Mouse (Mus musculus) CH12.LX (cell line): ENCODE measurements around the gene Emc7. TPM values are rescaled to one million over a fixed set of nuclear protein-coding genes. Genes with fewer than 3 reads are reported as not detected.

Experiments
- DNase-seq: peaks from one replicate; pipeline ENCODE4 v3.0.0-alpha.2; 2013; ENCODE audit errors: extremely low read depth
- H3K27ac ChIP-seq: 2 replicates; pipeline ENCODE4 v1.5.1; 2012; ENCODE audit warnings: low read depth, mild to moderate bottlenecking, control low read depth, moderate library complexity; ENCODE audit not compliant: insufficient read depth
- H3K27me3 ChIP-seq: replicated peaks from 2 replicates; pipeline ENCODE3; 2012; ENCODE audit warnings: inconsistent platforms
- H3K36me3 ChIP-seq, 2 experiments: replicated peaks in 1 of 2; 2 replicates each; pipeline versions ENCODE3 to v1.6.1; 2012; ENCODE audit warnings: inconsistent platforms in 1 of 2, low read length in 1 of 2, mild to moderate bottlenecking in 1 of 2, mixed read lengths in 1 of 2, moderate library complexity in 1 of 2; ENCODE audit not compliant: control insufficient read depth in 1 of 2, insufficient read depth in 1 of 2
- H3K4me1 ChIP-seq, 2 experiments: 2 replicates each; pipeline ENCODE4 v1.6.1; 2012; ENCODE audit warnings: inconsistent platforms in 1 of 2, moderate library complexity in 1 of 2; ENCODE audit not compliant: insufficient read depth in 2 of 2, control insufficient read depth in 1 of 2
- H3K4me2 ChIP-seq: 2 replicates; pipeline ENCODE4 v1.6.1; 2012; ENCODE audit warnings: low read depth, mild to moderate bottlenecking, control low read depth; ENCODE audit not compliant: poor library complexity, insufficient read depth, severe bottlenecking
- H3K4me3 ChIP-seq, 3 experiments: fragments of 150-350 bp in 1 of 3; sonication (generic) in 1 of 3; replicated peaks in 1 of 3; 2 replicates each; pipeline versions ENCODE3 to v1.5.1; 2011 to 2012; ENCODE audit warnings: low read depth in 2 of 3, low read length in 2 of 3, mild to moderate bottlenecking in 2 of 3, moderate library complexity in 2 of 3, control low read depth in 1 of 3, improper control_type of control experiment in 1 of 3, inconsistent platforms in 1 of 3, mixed read lengths in 1 of 3; ENCODE audit not compliant: poor library complexity in 1 of 3
- H3K79me2 ChIP-seq: replicated peaks from 2 replicates; pipeline ENCODE4 v1.6.1; 2012; ENCODE audit warnings: mild to moderate bottlenecking, moderate library complexity; ENCODE audit not compliant: control insufficient read depth, poor library complexity, insufficient read depth, severe bottlenecking; ENCODE audit errors: extremely low read depth
- H3K9ac ChIP-seq: 2 replicates; pipeline ENCODE4 v1.6.1; 2012; ENCODE audit warnings: low read depth, mild to moderate bottlenecking, control low read depth, moderate library complexity; ENCODE audit not compliant: insufficient read depth
- H3K9me3 ChIP-seq: replicated peaks from 2 replicates; pipeline ENCODE3; 2012; ENCODE audit warnings: low read length, inconsistent platforms, mixed read lengths
- BHLHE40 ChIP-seq: IDR thresholded peaks from 2 replicates; pipeline ENCODE4 v1.6.1; 2011; ENCODE audit warnings: mild to moderate bottlenecking, low read depth, low read length, improper control_type of control experiment
- CHD1 ChIP-seq: IDR thresholded peaks from 2 replicates; pipeline ENCODE4 v1.6.1; 2012; ENCODE audit warnings: low read depth, low read length, improper control_type of control experiment, inconsistent platforms
- CHD2 ChIP-seq: IDR thresholded peaks from 2 replicates; pipeline ENCODE4 v1.6.1; 2011; ENCODE audit warnings: low read length, improper control_type of control experiment
- CTCF ChIP-seq, 2 experiments: IDR thresholded peaks in 1 of 2; conservative IDR thresholded peaks in 1 of 2; 2 replicates each; pipeline ENCODE4 v1.5.1; 2011 to 2012; ENCODE audit warnings: low read depth in 2 of 2, low read length in 2 of 2, improper control_type of control experiment in 1 of 2, inconsistent platforms in 1 of 2, mild to moderate bottlenecking in 1 of 2, moderate library complexity in 1 of 2
- E2F4 ChIP-seq: IDR thresholded peaks from 2 replicates; pipeline ENCODE4 v1.6.1; 2011; ENCODE audit warnings: low read depth, low read length, improper control_type of control experiment; ENCODE audit not compliant: insufficient replicate concordance
- ELF1 ChIP-seq: IDR thresholded peaks from 2 replicates; pipeline ENCODE4 v1.6.1; 2014; ENCODE audit warnings: low read depth, mild to moderate bottlenecking, inconsistent platforms, low read length, improper control_type of control experiment
- EP300 ChIP-seq: IDR thresholded peaks from 2 replicates; pipeline ENCODE4 v1.6.1; 2011; ENCODE audit warnings: low read length, improper control_type of control experiment
- ETS1 ChIP-seq: conservative IDR thresholded peaks from 2 replicates; pipeline ENCODE4 v1.6.1; 2012; ENCODE audit warnings: low read depth, mild to moderate bottlenecking, inconsistent platforms, low read length, improper control_type of control experiment, moderate library complexity
- HCFC1 ChIP-seq: IDR thresholded peaks from 2 replicates; pipeline ENCODE4 v1.6.1; 2012; ENCODE audit warnings: low read depth, mild to moderate bottlenecking, inconsistent platforms, low read length, improper control_type of control experiment
- JUN ChIP-seq: IDR thresholded peaks from 2 replicates; pipeline ENCODE4 v1.6.1; 2011; ENCODE audit warnings: low read depth, mild to moderate bottlenecking, low read length, improper control_type of control experiment, moderate library complexity; ENCODE audit not compliant: insufficient read depth
- JUND ChIP-seq: conservative IDR thresholded peaks from 2 replicates; pipeline ENCODE4 v1.6.1; 2011; ENCODE audit warnings: low read depth, low read length, improper control_type of control experiment
- KAT2A ChIP-seq: IDR thresholded peaks from 2 replicates; pipeline ENCODE4 v1.6.1; 2012; ENCODE audit warnings: low read length, improper control_type of control experiment, inconsistent platforms; ENCODE audit not compliant: insufficient replicate concordance
- MAFK ChIP-seq: IDR thresholded peaks from 2 replicates; pipeline ENCODE4 v1.6.1; 2011; ENCODE audit warnings: low read length, improper control_type of control experiment; ENCODE audit not compliant: insufficient replicate concordance
- MAX ChIP-seq: IDR thresholded peaks from 2 replicates; pipeline ENCODE4 v1.6.1; 2011; ENCODE audit warnings: low read length, improper control_type of control experiment
- MAZ ChIP-seq: IDR thresholded peaks from 2 replicates; pipeline ENCODE4 v1.6.1; 2012; ENCODE audit warnings: low read depth, mild to moderate bottlenecking, inconsistent platforms, low read length, improper control_type of control experiment, moderate library complexity
- MEF2A ChIP-seq: IDR thresholded peaks from 2 replicates; pipeline ENCODE4 v1.6.1; 2014; ENCODE audit warnings: low read depth, mild to moderate bottlenecking, inconsistent platforms, low read length, improper control_type of control experiment, borderline replicate concordance
- MXI1 ChIP-seq: IDR thresholded peaks from 2 replicates; pipeline ENCODE4 v1.6.1; 2011; ENCODE audit warnings: mild to moderate bottlenecking, low read depth, low read length, improper control_type of control experiment
- NELFE ChIP-seq: IDR thresholded peaks from 2 replicates; pipeline ENCODE4 v1.6.1; 2011; ENCODE audit warnings: low read depth, low read length, improper control_type of control experiment
- NRF1 ChIP-seq: IDR thresholded peaks from 2 replicates; pipeline ENCODE4 v1.6.1; 2014; ENCODE audit warnings: low read depth, mild to moderate bottlenecking, inconsistent platforms, low read length, improper control_type of control experiment, moderate library complexity
- PAX5 ChIP-seq: IDR thresholded peaks from 2 replicates; pipeline ENCODE4 v1.6.1; 2012; ENCODE audit warnings: low read length, inconsistent platforms, mixed read lengths
- POLR2A ChIP-seq: IDR thresholded peaks from 2 replicates; pipeline ENCODE4 v1.6.1; 2011; ENCODE audit warnings: low read depth, mild to moderate bottlenecking, improper control_type of control experiment, low read length
- RAD21 ChIP-seq: IDR thresholded peaks from 2 replicates; pipeline ENCODE4 v1.6.1; 2011; ENCODE audit warnings: low read depth, mild to moderate bottlenecking, low read length, improper control_type of control experiment, moderate library complexity
- SIN3A ChIP-seq: IDR thresholded peaks from 2 replicates; pipeline ENCODE4 v1.6.1; 2012; ENCODE audit warnings: low read length, improper control_type of control experiment, inconsistent platforms
- SMC3 ChIP-seq: IDR thresholded peaks from 2 replicates; pipeline ENCODE4 v1.6.1; 2011; ENCODE audit warnings: low read depth, low read length, improper control_type of control experiment
- TBP ChIP-seq: conservative IDR thresholded peaks from 2 replicates; pipeline ENCODE4 v1.6.1; 2011; ENCODE audit warnings: low read depth, low read length, improper control_type of control experiment
- TCF12 ChIP-seq: IDR thresholded peaks from 2 replicates; pipeline ENCODE4 v1.6.1; 2014; ENCODE audit warnings: low read depth, mild to moderate bottlenecking, inconsistent platforms, low read length, improper control_type of control experiment
- UBTF ChIP-seq: IDR thresholded peaks from 2 replicates; pipeline ENCODE4 v1.6.1; 2012; ENCODE audit warnings: low read depth, mild to moderate bottlenecking, inconsistent platforms, low read length, improper control_type of control experiment, moderate library complexity
- USF1 ChIP-seq: IDR thresholded peaks from 2 replicates; pipeline ENCODE4 v1.6.1; 2014; ENCODE audit warnings: low read depth, mild to moderate bottlenecking, inconsistent platforms, low read length, improper control_type of control experiment
- ZC3H11A ChIP-seq: IDR thresholded peaks from 2 replicates; pipeline ENCODE4 v1.6.1; 2012; ENCODE audit warnings: low read depth, mild to moderate bottlenecking, inconsistent platforms, low read length, improper control_type of control experiment
- ZKSCAN1 ChIP-seq: IDR thresholded peaks from 2 replicates; pipeline ENCODE4 v1.6.1; 2012; ENCODE audit warnings: low read depth, inconsistent platforms, low read length, improper control_type of control experiment, borderline replicate concordance
- dilution Hi-C: fragments of 300-500 bp; cut with MboI; formaldehyde crosslinking; loops from 2 replicates; pipeline ENCODE4 v1.14.3; 2020; ENCODE audit warnings: low sequenced_read_pairs; ENCODE audit not compliant: extremely low pct_unique_long_range_greater_than_20kb, extremely low pct_ligation_motif_present
- in situ Hi-C: fragments of 300-500 bp; cut with MboI; formaldehyde crosslinking; loops from 3 replicates; pipeline ENCODE4 v1.14.3; 2019; ENCODE audit warnings: low sequenced_read_pairs, low pct_ligation_motif_present, low pct_unique_long_range_greater_than_20kb, mixed read lengths
- polyA plus RNA-seq: library from polyadenylated mRNA; unstranded; fragments of >175 nt; gene quantifications from 2 replicates; pipeline ENCODE4 v1.2.1, GENCODE M21; 2012; ENCODE audit warnings: low read depth; ENCODE audit not compliant: insufficient read length
- total RNA-seq, 2 experiments: library from RNA; depleted of rRNA; stranded (reverse); fragments of 300-350 nt in 1 of 2; fragments of >200 nt in 1 of 2; gene quantifications; 2 replicates each; pipeline ENCODE4 v1.2.3; 2012 to 2014

The Emc7 gene
- total and polyA plus RNA-seq, 3 experiments, result 16.5 to 26.6 (median 25.6) TPM

- Histone ChIP-seq H3K4me1 (peaks cover 0 to 8% of the 10 kb centered on the region in 2 experiments; a peak in 2 of 4 replicates), H3K4me3 (peak overlapping the region; percentile 67 to 76 (median 75)), H3K79me2 (no peaks in the 10 kb centered on the region), H3K27ac (peak overlapping the region; percentile 50; the same call in 1 of the 2 replicates), H3K27me3 (no peaks in the 10 kb centered on the region), H3K36me3 (peaks cover 0 to 5% of the 10 kb centered on the region in 2 experiments), H3K4me2 (peak overlapping the region; percentile 81), H3K9me3 (no peaks in the 10 kb centered on the region)
- DNase-seq, result peak; percentile 33
- in situ Hi-C loops (no loop called here), dilution Hi-C loops (no loop called here)
- no peak for TF ChIP-seq NELFE
- TF ChIP-seq EP300, result no peak
- TF ChIP-seq CHD1, result peak; percentile 69; the same call in 1 of the 2 replicates
- no peak for TF ChIP-seq ZC3H11A
- no peak for TF ChIP-seq NRF1
- TF ChIP-seq, all 38 proteins: peak for 1
- H3K9ac ChIP-seq, result peak overlapping the region; percentile 93
Observed at GRCm38 (mm10) chr2:112492431-112492855, 37.6 kb downstream of the Emc7 start.

GRCm38 (mm10) chr2:112492856-112493538, 38.2 kb downstream of the Emc7 start, which contains the start of gene Aven:
TSS of gene Aven (plus strand) at chr2:112492964.
- dilution Hi-C loops, result no loop called here
- peak; percentile 59 for DNase-seq
- peak within 1 kb of the TSS; percentile 67 to 76 (median 75) for H3K4me3 ChIP-seq
- no peaks in the 10 kb centered on the region for H3K9me3 ChIP-seq
- in situ Hi-C loops, result no loop called here
- peak within 1 kb of the TSS; percentile 93 for H3K9ac ChIP-seq
- peaks cover 0 to 8% of the 10 kb centered on the region in 2 experiments; a peak in 2 of 4 replicates for H3K4me1 ChIP-seq
- no peaks in the 10 kb centered on the region for H3K27me3 ChIP-seq
- peak within 1 kb of the TSS; percentile 81 for H3K4me2 ChIP-seq
- H3K79me2 ChIP-seq, result no peaks in the 10 kb centered on the region
- H3K36me3 ChIP-seq, result peaks cover 0 to 7% of the 10 kb centered on the region in 2 experiments
- peak within 1 kb of the TSS; percentile 50; the same call in 1 of the 2 replicates for H3K27ac ChIP-seq
- TF ChIP-seq SIN3A, result peak; percentile 46; the same call in 1 of the 2 replicates
- no peak for TF ChIP-seq USF1
- no peak for TF ChIP-seq MEF2A
- peak; percentile 78 for TF ChIP-seq MXI1
- TF ChIP-seq KAT2A, result 0 out of 2 replicates have a peak, but pooled peaks have one; percentile 17
- peak; percentile 80 for TF ChIP-seq NELFE
- no peak for TF ChIP-seq ZC3H11A
- peak; percentile 69; the same call in 1 of the 2 replicates for TF ChIP-seq TCF12
- TF ChIP-seq EP300, result no peak
- no peak for TF ChIP-seq MAFK
- no peak for TF ChIP-seq E2F4
- no peak for TF ChIP-seq RAD21
- TF ChIP-seq CHD1, result 0 out of 2 replicates have a peak, but pooled peaks have one; percentile 23
- no peak for TF ChIP-seq ZKSCAN1
- TF ChIP-seq HCFC1, result no peak
- no peak for TF ChIP-seq JUN
- TF ChIP-seq CTCF (conservative IDR thresholded peaks at IDR 0.05 in 1 of 2, IDR thresholded peaks at IDR 0.05 in 1 of 2; ENCODE audit: low read depth in 2 of 2, low read length in 2 of 2), result no peak
- no peak for TF ChIP-seq SMC3
- no peak for TF ChIP-seq MAZ
- peak; percentile 80 for TF ChIP-seq NRF1
- TF ChIP-seq TBP, result no peak
- TF ChIP-seq CHD2, result no peak
- TF ChIP-seq UBTF, result peak; percentile 98
- TF ChIP-seq PAX5, result no peak
- peak; percentile 90 for TF ChIP-seq BHLHE40
- TF ChIP-seq MAX, result 0 out of 2 replicates have a peak, but pooled peaks have one; percentile 24
- TF ChIP-seq ELF1, result peak; percentile 47
- TF ChIP-seq ETS1, result 0 out of 2 replicates have a peak, but pooled peaks have one; percentile 8
- no peak for TF ChIP-seq JUND
- TF ChIP-seq POLR2A, result peak; percentile 78
